Mouse (Mus musculus) Patski (cell line): Measurements from ENCODE around the gene Arfgap1. TPM values are rescaled to one million over a fixed set of nuclear protein-coding genes. Genes with fewer than 3 reads are reported as not detected.

Experiments used
- ATAC-seq: fragments of 100-300 bp; one replicate; pipeline ENCODE4 v1.8.0; 2021
- CTCF ChIA-PET: fragments of 350-600 bp; sonication (Branson Sonifier 250); formaldehyde crosslinking; loops from one replicate; lab custom pipeline; 2022; ENCODE audit warnings: inconsistent platforms; lab: Charles Lee
- POLR2A ChIA-PET: fragments of 350-600 bp; sonication (Branson Sonifier 250); formaldehyde crosslinking; loops from one replicate; lab custom pipeline; 2022; ENCODE audit warnings: antibody characterized with exemption, inconsistent platforms; lab: Charles Lee
- DNase-seq: peaks from one replicate; pipeline ENCODE4 v3.0.0-alpha.2; 2011; ENCODE audit warnings: low read depth, low spot score
- H3K27me3 ChIP-seq: fragments of 371-371 bp; one replicate; pipeline ENCODE4 v1.5.1; 2021
- CTCF ChIP-seq: fragments of 100-300 bp; IDR thresholded peaks from one replicate; pipeline ENCODE4 v1.5.1; 2021
- in situ Hi-C: fragments of 300-500 bp; cut with MboI; formaldehyde crosslinking; loops from 3 replicates; pipeline ENCODE4 v1.11.1; 2018; ENCODE audit warnings: low pct_unique_long_range_greater_than_20kb, mixed read lengths
- polyA plus RNA-seq: library from polyadenylated mRNA; unstranded; gene quantifications from one replicate; pipeline ENCODE4 v1.2.3, GENCODE M21; 2021

The Arfgap1 gene
- polyA plus RNA-seq: 56.2 TPM

DNA sequence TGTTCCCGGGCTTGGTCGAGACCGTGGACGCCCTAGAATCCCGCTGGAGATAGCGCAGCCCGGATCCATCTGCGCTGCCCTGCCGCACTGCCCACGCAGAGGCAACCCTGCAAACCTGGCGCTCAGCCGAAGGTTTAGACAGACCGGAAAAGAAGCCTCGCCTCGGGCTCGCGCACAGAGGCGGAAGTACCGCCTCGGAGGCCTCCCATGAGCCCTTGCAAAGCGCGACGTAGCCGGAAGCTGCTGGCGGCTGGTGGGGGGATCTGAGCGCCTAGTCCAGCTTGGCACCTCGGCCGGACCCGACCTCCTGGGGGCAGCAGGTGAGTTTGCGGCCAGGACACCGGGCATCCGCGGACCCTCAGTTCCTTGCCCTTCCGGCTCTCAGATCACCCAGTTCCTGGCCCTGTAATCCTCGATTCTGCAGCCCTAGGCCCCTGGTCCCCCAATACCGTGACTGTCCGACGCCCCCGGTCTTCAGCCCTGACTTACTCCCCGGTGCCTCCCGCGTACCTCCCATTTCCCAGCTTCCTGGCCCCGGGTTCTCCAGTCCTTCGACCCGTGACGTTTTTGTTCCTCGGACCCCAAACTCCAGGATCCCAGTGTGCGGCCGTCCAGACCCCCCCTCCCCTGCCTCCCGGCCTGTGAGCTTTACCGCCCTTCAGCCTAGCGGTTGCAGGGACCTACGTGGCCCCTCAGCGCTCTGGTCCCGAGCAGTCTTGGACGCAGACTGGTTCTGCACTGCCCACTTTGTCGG lies at the start of gene Arfgap1:
Arfgap1 (plus strand) TSS at position 216 of the 754 bp plus-strand sequence.
- ATAC-seq (peak; percentile 90), DNase-seq (peak; percentile 67)
- H3K27me3 ChIP-seq: no peaks in the 10 kb centered on the region
- no peak for TF ChIP-seq CTCF
- CTCF ChIA-PET: interaction anchor here (0.9 to 10.9 kb wide), 5 partner anchors 8 to 40 kb away, joined by 3 to 123 read pairs (median 3); partner anchors contain the start of gene Birc7
- in situ Hi-C loops: no loop called here
- POLR2A ChIA-PET: interaction anchor here (1.0 to 1.6 kb wide), 4 partner anchors 10 to 47 kb away, joined by 3 to 5 read pairs (median 4); partner anchors contain the start of gene Ythdf1

DNA sequence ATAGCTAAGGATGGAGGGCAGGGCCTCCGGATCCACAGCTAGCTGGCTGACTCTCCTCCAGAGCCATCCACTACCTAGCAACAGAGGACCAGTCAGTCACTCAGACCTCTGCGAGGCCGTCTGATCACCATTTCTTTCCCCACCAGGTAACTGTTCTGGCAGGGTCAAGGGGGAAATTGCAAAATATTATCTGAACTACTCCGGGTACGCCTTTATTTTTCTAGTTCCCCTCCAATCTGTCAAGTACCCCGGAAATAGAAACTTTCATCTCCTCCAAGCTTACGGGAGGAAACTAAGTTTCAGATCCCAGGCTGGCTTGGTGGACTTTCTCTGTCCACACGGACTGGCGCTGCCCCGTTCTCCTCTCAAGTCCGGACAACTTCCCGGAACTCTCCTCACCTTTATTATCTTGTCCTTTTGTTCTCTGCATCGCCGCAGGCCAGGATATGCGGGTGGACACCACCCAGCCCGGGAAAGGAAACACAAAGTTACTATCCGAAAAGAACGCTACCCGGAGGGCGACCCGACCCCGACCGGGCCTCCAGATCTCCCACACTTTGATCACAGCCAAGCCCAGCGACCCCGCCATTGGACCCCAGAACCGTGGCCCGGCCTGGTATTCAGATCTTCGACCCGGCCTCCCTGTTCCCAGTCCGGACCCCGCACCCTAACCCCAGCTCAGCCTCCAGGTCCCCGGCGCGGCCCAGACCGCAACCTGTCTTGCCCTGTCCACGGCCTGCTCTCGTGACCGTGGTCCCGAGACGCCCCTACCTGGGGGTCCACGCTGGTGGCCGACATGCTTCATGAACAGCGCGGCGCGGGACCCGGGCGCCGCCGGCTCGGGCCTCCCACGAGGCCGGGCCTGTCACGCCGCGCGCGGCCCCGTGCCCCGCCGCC lies 46.9 kb upstream of the Arfgap1 start:
- no peak for TF ChIP-seq CTCF
- POLR2A ChIA-PET: interaction anchor here (1.1 to 2.0 kb wide), 4 partner anchors 13 to 48 kb away, joined by 4 to 7 read pairs (median 6); no protein-coding TSS in a partner anchor
- ATAC-seq (peak; percentile 41), DNase-seq (no peak)
- CTCF ChIA-PET: interaction anchor here (0.8 to 3.5 kb wide), 3 partner anchors 43 to 62 kb away, joined by 3 to 16 read pairs (median 3); no protein-coding TSS in a partner anchor
- no peaks in the 10 kb centered on the region for H3K27me3 ChIP-seq
- in situ Hi-C loops: loop anchor here (5.0 to 10.0 kb wide), 2 partner anchors 42 to 145 kb away; no protein-coding TSS in a partner anchor

DNA sequence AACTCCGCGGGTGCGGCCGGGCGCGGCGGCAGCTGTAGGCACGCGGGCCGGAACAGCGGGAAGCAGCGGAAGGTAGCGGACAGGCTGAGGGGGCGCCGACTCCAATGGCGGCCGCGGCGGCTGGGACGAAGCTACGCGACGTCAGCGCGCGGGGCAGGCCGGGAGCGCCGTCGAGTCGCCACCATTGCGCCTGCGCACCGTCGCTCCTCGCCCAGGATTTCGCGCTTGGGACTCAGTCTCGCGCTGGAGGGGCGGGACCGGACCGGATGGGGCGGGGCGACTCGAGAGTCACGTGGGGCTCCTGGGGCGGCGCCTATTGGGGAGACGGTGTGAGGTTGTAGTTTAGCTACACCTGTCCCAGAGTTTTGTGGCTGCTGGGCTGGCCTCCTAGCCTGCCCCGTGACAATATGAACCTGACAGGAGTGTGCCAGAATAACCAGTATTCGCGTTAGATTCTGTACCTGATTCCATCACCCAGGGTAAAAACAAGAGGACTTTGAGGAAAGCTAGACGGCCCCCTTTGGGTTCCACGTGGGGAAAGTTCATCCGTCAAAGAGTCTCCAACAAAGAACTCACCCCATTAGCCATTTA lies 46.1 kb upstream of the Arfgap1 start, which contains the start of gene Ythdf1:
Ythdf1 (minus strand) TSS at position 140 of the 591 bp plus-strand sequence.
- ATAC-seq (peak; percentile 79), DNase-seq (peak; percentile 48)
- TF ChIP-seq CTCF: no peak
- in situ Hi-C loops: loop anchor here (5.0 to 10.0 kb wide), 2 partner anchors 41 to 144 kb away; no protein-coding TSS in a partner anchor
- ChIA-PET POLR2A (interaction anchor here (1.0 to 2.0 kb wide), 4 partner anchors 13 to 46 kb away, joined by 3 to 7 read pairs (median 6); no protein-coding TSS in a partner anchor), CTCF (interaction anchor here (0.8 to 3.5 kb wide), 4 partner anchors 13 to 62 kb away, joined by 3 to 16 read pairs (median 3); no protein-coding TSS in a partner anchor)
- H3K27me3 ChIP-seq: no peaks in the 10 kb centered on the region

DNA sequence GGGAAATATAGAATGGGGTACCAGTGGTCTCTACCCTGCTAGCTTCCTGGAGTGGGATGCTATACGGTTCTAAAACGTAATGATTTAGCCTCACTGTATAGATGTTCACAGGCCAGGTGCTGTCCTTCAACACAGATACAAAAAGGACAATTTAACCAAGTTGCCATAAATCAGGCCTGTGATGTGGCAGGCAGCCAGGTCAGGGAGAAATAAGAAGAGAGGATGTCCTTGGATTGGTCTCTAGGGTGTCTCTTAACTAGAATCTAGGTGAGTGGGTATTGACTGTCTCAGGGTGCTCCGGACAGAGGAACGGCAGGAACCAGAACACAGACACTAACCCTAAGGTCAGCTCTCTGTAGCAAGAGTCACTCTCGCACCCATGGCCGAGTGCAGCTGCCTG lies 44.3 kb upstream of the Arfgap1 start:
- DNase-seq (no peak), ATAC-seq (no peak)
- POLR2A ChIA-PET: no interaction called here

DNA sequence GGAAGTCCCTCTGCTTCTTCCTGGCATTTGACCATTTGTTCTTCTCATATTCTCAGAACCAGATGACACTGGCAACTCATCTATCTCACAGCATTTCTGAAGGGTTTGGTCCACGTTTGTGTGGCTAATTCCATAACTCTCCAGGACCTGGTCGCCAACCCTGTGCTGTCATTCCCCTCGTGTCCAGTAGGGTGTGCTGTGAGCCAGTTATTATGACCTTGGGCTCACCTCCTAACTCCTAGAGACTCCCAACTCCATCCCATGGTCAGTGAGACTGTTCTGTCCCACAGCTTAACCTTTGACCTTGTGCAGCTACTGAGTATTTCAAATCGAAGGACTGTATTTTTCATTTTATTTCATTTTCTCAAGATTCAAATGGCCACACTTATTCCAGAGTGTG lies 41.8 kb upstream of the Arfgap1 start:
- no peak for ATAC-seq
- no peak for DNase-seq
- ChIA-PET CTCF (interaction anchor here (0.8 to 7.3 kb wide), 8 partner anchors 9 to 134 kb away, joined by 3 to 123 read pairs (median 4); partner anchors contain the start of gene Arfgap1), POLR2A (no interaction called here)
- in situ Hi-C loops: loop anchor here (10.0 kb wide), 1 partner anchor 140 kb away; no protein-coding TSS in a partner anchor
- TF ChIP-seq CTCF: peak; percentile 92
- H3K27me3 ChIP-seq: no peaks in the 10 kb centered on the region

More for the DNA sequence above, 44.3 kb upstream of the Arfgap1 start:
- no peaks in the 10 kb centered on the region for H3K27me3 ChIP-seq
- in situ Hi-C loops: loop anchor here (5.0 to 10.0 kb wide), 2 partner anchors 40 to 142 kb away; no protein-coding TSS in a partner anchor
- CTCF ChIA-PET: interaction anchor here (0.8 to 3.5 kb wide), 3 partner anchors 19 to 137 kb away, joined by 3 to 16 read pairs (median 3); no protein-coding TSS in a partner anchor
- no peak for TF ChIP-seq CTCF

DNA sequence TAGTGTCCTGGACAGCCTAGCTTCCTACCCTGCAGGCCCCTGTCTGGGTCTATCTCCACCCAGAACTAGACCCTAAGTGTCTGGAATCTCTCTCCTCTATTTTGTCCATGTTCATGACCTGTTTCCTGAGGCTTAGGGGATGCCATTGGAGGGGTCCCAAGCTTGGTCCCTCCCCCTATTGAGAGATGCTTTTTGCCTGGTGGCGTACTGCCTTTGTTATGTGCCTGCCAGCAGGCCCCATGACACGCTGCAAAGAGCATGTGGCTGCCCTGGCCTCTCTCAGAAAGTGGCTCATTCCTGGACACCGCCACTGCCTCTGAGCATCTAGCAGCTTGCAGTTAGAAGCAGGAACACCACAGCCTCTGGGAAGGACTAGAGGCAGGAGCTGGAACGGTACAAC lies 38.3 kb upstream of the Arfgap1 start, which contains the start of gene Birc7:
Birc7 (plus strand) TSS at position 301 of the 400 bp plus-strand sequence.
- POLR2A ChIA-PET: interaction anchor here (0.6 kb wide), 1 partner anchor 24 kb away, joined by 3 read pairs; no protein-coding TSS in a partner anchor
- TF ChIP-seq CTCF: no peak
- CTCF ChIA-PET: interaction anchor here (7.3 kb wide), 1 partner anchor 36 kb away, joined by 123 read pairs; the partner anchor contains the start of gene Arfgap1
- in situ Hi-C loops: loop anchor here (10.0 kb wide), 1 partner anchor 136 kb away; no protein-coding TSS in a partner anchor
- peaks cover under 1% of the 10 kb centered on the region for H3K27me3 ChIP-seq
- ATAC-seq (no peak), DNase-seq (no peak)

DNA sequence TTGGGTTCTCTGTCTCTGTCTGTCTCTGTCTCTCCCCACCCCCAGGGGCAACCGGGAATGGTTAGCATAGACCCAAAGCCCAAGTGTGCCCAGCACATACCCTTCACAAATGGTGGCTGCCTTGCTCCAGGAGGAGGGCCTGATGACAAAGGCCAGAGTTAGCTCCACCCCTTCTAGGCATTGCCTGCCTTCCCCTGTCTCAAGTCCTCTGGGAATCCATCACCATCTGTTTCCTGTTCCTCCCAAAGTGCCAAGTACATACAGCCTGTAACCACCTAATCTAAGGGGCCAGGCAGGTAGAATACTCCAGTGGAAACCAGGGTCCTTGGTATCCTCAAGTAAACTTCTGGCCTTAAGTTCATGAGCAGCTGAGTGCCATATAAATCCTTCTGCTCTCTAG lies 34.6 kb upstream of the Arfgap1 start:
- CTCF ChIA-PET: interaction anchor here (1.4 to 1.6 kb wide), 3 partner anchors 8 to 32 kb away, joined by 3 to 6 read pairs (median 4); no protein-coding TSS in a partner anchor
- ATAC-seq: no peak
- H3K27me3 ChIP-seq: peaks cover 5% of the 10 kb centered on the region
- TF ChIP-seq CTCF: no peak
- DNase-seq: no peak
- in situ Hi-C loops: no loop called here
- POLR2A ChIA-PET: no interaction called here

DNA sequence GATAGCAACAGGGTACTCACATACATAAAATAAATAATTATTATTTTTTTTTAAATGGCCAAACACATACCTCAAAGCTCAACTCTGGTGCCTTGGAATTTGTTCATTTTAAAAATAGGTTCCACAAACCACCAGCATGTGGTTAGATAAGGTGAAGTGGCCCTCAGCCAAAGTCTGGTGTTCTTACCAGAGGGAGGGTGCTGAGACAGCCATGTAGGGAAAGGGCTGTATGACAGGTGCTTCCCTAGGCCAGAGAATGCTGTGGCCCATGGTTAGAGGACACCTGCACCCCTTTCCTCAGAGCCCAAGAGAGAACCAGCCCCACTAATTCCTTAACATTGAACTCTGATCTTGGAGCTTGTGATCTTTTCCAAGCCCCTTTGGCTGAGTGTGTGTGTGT lies 26.8 kb upstream of the Arfgap1 start:
- DNase-seq (no peak), ATAC-seq (no peak)
- in situ Hi-C loops: no loop called here
- CTCF ChIA-PET: no interaction called here
- no peaks in the 10 kb centered on the region for H3K27me3 ChIP-seq
- TF ChIP-seq CTCF: no peak
- POLR2A ChIA-PET: no interaction called here

DNA sequence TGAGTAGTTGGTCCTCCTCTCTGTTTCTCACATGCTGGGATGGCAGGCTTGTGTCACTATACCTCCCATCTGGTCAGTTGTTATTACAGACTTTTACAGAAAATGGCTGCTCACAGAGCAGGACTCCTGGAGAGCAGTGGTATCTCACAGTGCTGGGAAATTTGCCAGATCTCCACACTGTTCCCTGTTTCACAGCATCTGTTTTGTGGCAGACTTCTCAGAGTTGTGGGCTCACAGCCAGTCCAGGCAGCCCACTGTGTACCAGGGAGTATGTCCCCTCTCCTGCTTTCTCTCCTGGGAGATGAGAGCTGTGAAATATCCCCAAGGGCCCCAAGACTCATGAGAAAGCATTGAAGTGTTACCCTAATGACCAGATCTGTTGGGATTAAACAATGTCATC lies 25.2 kb upstream of the Arfgap1 start:
- no peak for DNase-seq
- no peaks in the 10 kb centered on the region for H3K27me3 ChIP-seq
- in situ Hi-C loops: no loop called here
- ChIA-PET POLR2A (no interaction called here), CTCF (no interaction called here)
- TF ChIP-seq CTCF: no peak
- ATAC-seq: no peak
